Mouse (Mus musculus) midbrain, embryonic 15.5 days (tissue): ENCODE data around the gene Spag17. TPM values are rescaled to one million over a fixed set of nuclear protein-coding genes. Genes with fewer than 3 reads are reported as not detected.

ENCODE experiments used
- ATAC-seq: fragments of 200-750 bp; cut with Nextera tagmentation; replicated peaks from 2 replicates; pipeline ENCODE4 v1.8.0; 2017; ENCODE audit warnings: moderate TSS enrichment
- H3K27ac ChIP-seq: fragments of 300-500 bp; sonication (generic); 2 replicates; pipeline ENCODE4 v1.5.1; 2015; ENCODE audit warnings: mild to moderate bottlenecking, inconsistent platforms
- H3K27me3 ChIP-seq: fragments of 300-500 bp; sonication (generic); replicated peaks from 2 replicates; pipeline ENCODE4 v1.6.1; 2015; ENCODE audit warnings: inconsistent platforms
- H3K36me3 ChIP-seq: fragments of 300-500 bp; sonication (generic); replicated peaks from 2 replicates; pipeline ENCODE4 v1.6.1; 2015; ENCODE audit warnings: inconsistent platforms
- H3K4me1 ChIP-seq: fragments of 300-500 bp; sonication (generic); 2 replicates; pipeline ENCODE4 v1.6.1; 2015; ENCODE audit warnings: inconsistent platforms
- H3K4me2 ChIP-seq: fragments of 300-500 bp; sonication (generic); 2 replicates; pipeline ENCODE4 v1.6.1; 2015; ENCODE audit warnings: inconsistent platforms, mild to moderate bottlenecking, moderate library complexity
- H3K4me3 ChIP-seq: fragments of 300-500 bp; sonication (generic); 2 replicates; pipeline ENCODE4 v1.5.1; 2015; ENCODE audit warnings: mild to moderate bottlenecking, inconsistent platforms
- H3K9ac ChIP-seq: fragments of 300-500 bp; sonication (generic); 2 replicates; pipeline ENCODE4 v1.6.1; 2015; ENCODE audit warnings: mild to moderate bottlenecking, inconsistent platforms
- H3K9me3 ChIP-seq: fragments of 300-500 bp; sonication (generic); 2 replicates; pipeline ENCODE4 v1.6.1; 2016; ENCODE audit warnings: inconsistent platforms
- WGBS: fragments of 180-500 bp; shearing (Covaris S2); methylation state at CpG from one replicate; pipeline ENCODE4 v1.1.7; 2015; ENCODE audit warnings: mixed read lengths; 5-methylcytosine and 5-hydroxymethylcytosine counted together
- polyA plus RNA-seq: library from polyadenylated mRNA; unstranded; fragments of >200 nt; fragmentation: Nextera tagmentation; extraction: Ambion mirVana; gene quantifications from 2 replicates; pipeline ENCODE4 v1.2.1, GENCODE M21; 2015

Spag17 gene
- polyA plus RNA-seq, 1 experiment from 2014 or later: 0.40 TPM

DNA sequence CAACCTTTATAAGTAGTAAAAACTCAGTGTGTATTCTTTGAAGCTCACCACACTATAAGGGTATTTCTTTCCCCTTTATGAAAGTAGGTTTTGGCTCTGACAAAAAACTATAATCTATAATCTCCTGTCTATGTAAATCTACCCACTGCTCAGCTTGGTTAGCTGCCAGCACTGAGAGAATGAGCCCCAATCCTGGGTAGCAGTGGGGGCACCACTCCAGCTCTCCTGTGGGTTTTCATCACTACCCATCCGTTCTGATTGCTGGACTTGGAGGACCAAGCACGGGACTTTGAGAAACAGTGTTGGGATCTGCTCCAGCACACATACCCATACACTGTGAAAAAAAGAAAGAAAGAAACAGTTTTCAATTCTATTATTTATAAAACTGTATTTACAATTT, 236.8 kb downstream of the Spag17 start:
- Histone ChIP-seq H3K27me3 (no peaks in the 10 kb centered on the region), H3K36me3 (no peaks in the 10 kb centered on the region), H3K4me1 (no peaks in the 10 kb centered on the region), H3K4me2 (no peak overlapping the region), H3K4me3 (no peak overlapping the region), H3K9ac (no peak overlapping the region), H3K27ac (no peak overlapping the region), H3K9me3 (no peaks in the 10 kb centered on the region)
- 75% methylated on average over 2 of the region's 2 CpGs for WGBS
- no peak for ATAC-seq

DNA sequence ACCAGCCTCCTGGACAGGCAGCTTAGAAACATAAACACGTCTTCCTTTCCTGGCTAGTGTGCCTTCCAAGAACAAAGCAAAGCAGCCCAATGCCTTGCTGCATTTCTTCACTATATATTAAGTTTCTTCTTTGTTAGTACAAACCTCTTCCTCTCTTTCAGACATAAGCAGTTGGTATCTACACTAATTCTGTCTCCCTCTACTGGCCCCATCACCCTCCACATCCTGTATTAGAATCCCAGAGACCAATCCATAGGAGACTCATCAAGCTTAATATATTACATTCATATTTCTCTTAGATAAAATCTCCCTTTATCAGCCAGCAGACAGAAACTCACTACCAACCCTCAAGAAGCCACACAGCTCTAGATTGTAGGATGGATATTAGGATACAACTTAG, 237.2 kb downstream of the Spag17 start:
- H3K9me3 ChIP-seq: no peaks in the 10 kb centered on the region
- H3K36me3 ChIP-seq: no peaks in the 10 kb centered on the region
- H3K4me3 ChIP-seq: no peak overlapping the region
- H3K4me1 ChIP-seq: no peaks in the 10 kb centered on the region
- no peaks in the 10 kb centered on the region for H3K27me3 ChIP-seq
- H3K27ac ChIP-seq: no peak overlapping the region
- no peak overlapping the region for H3K9ac ChIP-seq
- ATAC-seq: no peak
- H3K4me2 ChIP-seq: no peak overlapping the region
- WGBS: 74% methylated on average over 1 of the region's 1 CpGs

DNA sequence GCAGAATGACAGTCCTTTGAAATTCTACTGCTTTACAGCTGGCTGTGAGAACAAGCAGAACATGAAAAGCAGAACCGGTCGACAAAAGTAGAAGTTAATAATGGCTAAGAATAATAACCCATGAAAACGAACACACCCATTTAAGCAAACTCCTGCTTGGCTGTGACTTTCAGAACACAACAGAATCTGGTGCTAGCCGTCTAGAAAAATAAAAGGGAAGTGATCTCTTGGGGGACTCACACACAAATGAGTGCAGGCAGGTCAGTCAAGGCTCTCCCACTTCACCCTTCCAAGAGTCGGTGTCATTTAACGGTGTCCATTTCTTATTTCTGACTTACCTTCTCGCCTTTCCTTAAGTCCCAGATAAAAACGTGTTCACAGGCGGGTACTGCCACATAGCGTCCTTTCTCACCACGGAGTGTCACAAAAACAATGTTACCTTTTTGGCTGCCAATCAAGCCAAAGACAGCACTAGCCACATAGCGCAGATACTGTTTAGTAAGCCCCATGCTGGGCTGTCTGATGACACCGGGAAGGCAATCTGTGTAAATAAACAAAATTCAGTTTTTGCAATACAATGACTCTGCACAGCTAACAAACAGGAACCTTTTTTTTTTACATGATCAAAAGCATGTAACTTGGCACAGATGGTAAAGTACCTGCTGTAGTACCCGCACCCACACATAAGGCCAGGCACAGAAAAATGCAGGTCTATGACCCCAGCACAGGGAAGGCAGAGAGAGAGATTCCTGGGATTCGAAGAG, 275.7 kb downstream of the Spag17 start:
- no peaks in the 10 kb centered on the region for H3K9me3 ChIP-seq
- H3K4me2 ChIP-seq: peak overlapping the region; percentile 82
- peaks cover 31% of the 10 kb centered on the region for H3K36me3 ChIP-seq
- peak overlapping the region; percentile 95 for H3K4me3 ChIP-seq
- H3K27me3 ChIP-seq: no peaks in the 10 kb centered on the region
- no peak overlapping the region for H3K9ac ChIP-seq
- 91% methylated on average over 15 of the region's 15 CpGs for WGBS
- no peak for ATAC-seq
- no peak overlapping the region for H3K27ac ChIP-seq
- peaks cover 21% of the 10 kb centered on the region for H3K4me1 ChIP-seq

DNA sequence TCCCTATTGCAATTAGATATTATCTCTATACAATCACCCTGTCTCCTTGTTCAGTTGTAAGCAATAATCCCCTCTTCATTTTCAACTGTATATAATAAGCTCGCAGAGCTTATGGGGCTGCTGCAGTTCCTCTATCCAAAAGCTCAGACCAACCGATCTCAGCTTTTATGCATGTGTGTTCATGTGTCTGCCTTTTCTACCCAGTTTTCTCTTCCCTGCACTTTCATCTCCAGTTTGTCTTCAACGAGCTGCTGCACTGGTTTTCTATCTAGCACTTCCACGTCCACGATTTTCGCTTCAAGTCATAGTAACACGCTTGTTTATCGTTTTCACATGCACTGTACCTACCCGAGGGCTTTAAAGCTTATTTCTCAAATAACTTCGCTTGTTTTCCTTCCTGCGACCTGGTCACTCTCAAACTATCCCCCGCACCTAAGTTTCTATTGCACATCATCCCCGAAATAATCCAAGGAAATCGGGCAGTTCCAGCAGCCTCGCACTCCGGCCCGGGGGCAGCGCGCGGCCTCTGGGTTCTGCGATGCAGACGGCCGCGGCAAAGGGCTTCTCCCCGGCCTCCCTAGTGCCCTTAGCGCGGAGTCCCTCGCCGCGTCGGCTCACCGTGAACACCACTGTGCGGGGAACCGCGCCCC, 276.6 kb downstream of the Spag17 start:
- peak overlapping the region; percentile 66 for H3K9ac ChIP-seq
- no peaks in the 10 kb centered on the region for H3K27me3 ChIP-seq
- WGBS: 1% methylated on average over 35 of the region's 35 CpGs
- no peaks in the 10 kb centered on the region for H3K9me3 ChIP-seq
- peaks cover 21% of the 10 kb centered on the region for H3K4me1 ChIP-seq
- ATAC-seq: no peak; the same call in 1 of the 2 replicates
- H3K36me3 ChIP-seq: peaks cover 22% of the 10 kb centered on the region
- H3K4me2 ChIP-seq: peak overlapping the region; percentile 82
- H3K27ac ChIP-seq: peak overlapping the region; percentile 95
- H3K4me3 ChIP-seq: peak overlapping the region; percentile 95

DNA sequence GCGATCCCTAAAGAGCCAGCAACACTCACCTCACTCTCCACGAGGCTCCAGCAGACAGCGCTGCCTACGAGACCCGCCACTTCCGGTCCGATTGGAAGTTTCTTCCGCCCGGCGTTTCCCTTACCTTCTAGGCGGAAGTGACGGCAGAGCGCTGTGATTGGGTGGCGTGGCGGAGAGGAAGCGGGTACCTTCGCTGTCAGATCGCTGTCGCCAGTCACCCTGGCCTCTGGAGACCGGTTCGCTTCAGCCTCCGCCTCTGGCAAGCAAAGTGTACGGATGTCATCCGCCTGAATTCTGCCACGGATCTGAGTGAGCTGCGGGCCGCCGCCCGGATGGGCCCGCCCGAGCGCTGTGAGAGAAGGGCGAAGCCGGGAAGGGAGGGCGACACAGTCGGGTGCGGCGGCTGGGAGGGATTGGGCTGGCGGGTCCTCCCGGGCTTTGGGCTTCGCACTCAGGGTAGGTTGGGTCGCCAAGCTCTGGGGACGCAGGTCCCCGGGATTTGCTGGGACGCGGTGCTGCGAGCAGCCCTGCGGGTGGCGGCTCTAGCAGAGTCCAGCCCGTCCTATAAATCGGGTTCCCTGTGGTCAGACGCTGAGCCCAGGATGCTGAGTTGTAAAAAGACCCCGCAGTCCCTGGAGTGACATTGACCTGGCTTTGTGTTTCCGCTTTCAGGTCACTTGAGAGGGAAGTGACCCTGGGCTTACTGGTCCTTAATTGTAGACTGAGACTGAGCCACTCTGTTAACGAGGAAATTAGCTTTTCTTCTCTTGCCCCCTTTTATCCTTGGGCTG, 277.3 kb downstream of the Spag17 start, which contains the start of the genes Gdap2 and Wdr3:
TSS of gene Gdap2 (plus strand) at position 67 of the 791 bp plus-strand sequence.
TSS of gene Wdr3 (minus strand) at position 93 of the 791 bp plus-strand sequence.
- WGBS: under 1% methylated on average over 55 of the region's 55 CpGs
- H3K36me3 ChIP-seq: peaks cover 15% of the 10 kb centered on the region
- peak; percentile 99 for ATAC-seq

DNA sequence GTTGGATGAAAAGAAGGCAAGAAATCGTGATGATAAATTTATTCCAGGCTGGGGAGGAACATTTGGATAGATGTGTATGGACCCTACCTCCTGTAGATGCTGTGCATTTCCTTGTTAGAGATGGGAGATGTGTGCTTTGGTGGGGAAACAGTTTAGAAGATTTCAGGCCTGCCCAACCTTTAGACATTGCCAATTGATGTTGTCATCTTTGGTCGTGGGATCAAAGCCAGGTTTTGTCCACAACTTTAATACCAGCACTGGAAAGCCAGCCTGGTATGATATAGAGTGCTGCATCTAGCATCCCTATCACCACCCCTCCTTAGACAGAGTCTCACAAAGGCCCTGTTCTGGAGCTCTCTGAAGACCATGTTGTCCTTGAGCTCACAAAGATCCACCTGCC, 278.4 kb downstream of the Spag17 start:
- Histone ChIP-seq H3K27me3 (no peaks in the 10 kb centered on the region), H3K36me3 (peaks cover 11% of the 10 kb centered on the region), H3K9ac (peak overlapping the region; percentile 97; the same call in 1 of the 2 replicates), H3K4me2 (peak overlapping the region; percentile 82), H3K27ac (no peak overlapping the region), H3K4me3 (no peak overlapping the region), H3K9me3 (no peaks in the 10 kb centered on the region), H3K4me1 (peaks cover 21% of the 10 kb centered on the region)
- WGBS: 80% methylated on average over 2 of the region's 2 CpGs
- ATAC-seq: no peak

More for the DNA sequence above, 277.3 kb downstream of the Spag17 start, which contains the start of the genes Gdap2 and Wdr3:
- peak within 1 kb of the TSS; percentile 82 for H3K4me2 ChIP-seq
- H3K27me3 ChIP-seq: no peaks in the 10 kb centered on the region
- no peaks in the 10 kb centered on the region for H3K9me3 ChIP-seq
- H3K27ac ChIP-seq: peak within 1 kb of the TSS; percentile 95
- H3K9ac ChIP-seq: peak within 1 kb of the TSS; percentile 97
- H3K4me1 ChIP-seq: peaks cover 21% of the 10 kb centered on the region
- H3K4me3 ChIP-seq: peak within 1 kb of the TSS; percentile 95

DNA sequence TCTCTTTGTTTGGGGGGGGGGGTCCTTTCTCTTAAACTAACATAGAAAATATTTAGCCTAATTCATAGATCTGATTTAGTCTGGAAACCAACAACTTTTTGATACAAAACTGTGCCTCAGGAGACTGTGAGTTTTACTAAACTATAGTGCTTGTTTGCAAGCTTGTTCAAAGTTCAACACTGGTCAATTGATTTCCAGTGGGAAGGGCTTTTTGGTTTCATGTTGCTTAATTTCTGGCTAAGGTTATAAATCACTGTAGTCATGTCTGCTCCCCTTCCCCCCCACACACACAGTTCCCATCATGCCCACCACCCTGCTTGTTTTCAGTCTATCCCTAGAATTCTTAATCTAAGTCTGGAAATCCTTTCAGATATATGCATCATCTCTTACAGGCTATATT, 279.8 kb downstream of the Spag17 start:
- Histone ChIP-seq H3K27me3 (no peaks in the 10 kb centered on the region), H3K4me3 (no peak overlapping the region), H3K4me2 (no peak overlapping the region), H3K27ac (no peak overlapping the region), H3K36me3 (peaks cover 2% of the 10 kb centered on the region; the same call in 1 of the 2 replicates), H3K4me1 (peaks cover 21% of the 10 kb centered on the region), H3K9ac (no peak overlapping the region), H3K9me3 (no peaks in the 10 kb centered on the region)
- no peak for ATAC-seq

DNA sequence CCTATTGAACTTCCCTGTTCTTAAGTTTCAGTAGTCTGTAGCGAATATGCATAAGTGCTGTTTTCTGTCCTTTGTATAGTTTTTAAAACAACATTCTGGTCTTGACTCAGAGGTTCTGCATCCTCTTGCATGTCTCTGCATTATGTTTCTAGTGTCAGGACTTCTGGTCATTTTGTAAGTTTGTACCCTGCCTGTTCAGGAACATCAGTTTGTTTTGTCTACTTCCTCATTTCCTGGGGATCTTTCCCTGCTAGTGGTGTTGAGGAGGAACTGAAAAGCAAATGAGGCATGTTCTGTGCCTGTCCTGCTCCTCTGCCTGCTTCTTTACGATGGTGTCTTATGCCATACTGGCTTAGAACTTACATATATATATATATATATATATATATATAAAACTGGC, 290.8 kb downstream of the Spag17 start:
- ATAC-seq: no peak
- Histone ChIP-seq H3K4me1 (no peaks in the 10 kb centered on the region), H3K27ac (no peak overlapping the region), H3K27me3 (no peaks in the 10 kb centered on the region), H3K4me3 (no peak overlapping the region), H3K9ac (no peak overlapping the region), H3K36me3 (peaks cover 61% of the 10 kb centered on the region; the same call in 1 of the 2 replicates), H3K4me2 (no peak overlapping the region), H3K9me3 (no peaks in the 10 kb centered on the region)
- 89% methylated on average over 2 of the region's 2 CpGs for WGBS

DNA sequence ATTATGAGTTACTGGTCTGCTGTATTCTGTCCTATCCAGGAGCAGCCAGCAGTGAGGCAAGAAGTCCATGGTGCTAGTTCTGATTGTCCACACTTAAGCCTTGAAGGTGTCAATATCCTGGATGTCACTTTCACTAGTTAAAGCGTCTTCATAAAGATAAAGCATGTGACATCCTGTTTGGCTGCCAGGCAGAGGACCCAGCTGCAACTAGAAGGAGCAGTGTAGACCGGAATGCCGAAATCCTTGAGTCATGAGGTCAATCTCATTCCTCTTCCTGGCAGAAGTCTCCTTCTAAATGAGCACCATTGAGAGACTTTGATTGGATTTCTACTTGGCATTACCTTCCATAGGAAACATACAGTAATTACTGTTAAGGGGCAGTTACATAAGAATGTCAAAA, 295.3 kb downstream of the Spag17 start:
- Histone ChIP-seq H3K36me3 (peaks cover 61% of the 10 kb centered on the region; the same call in 1 of the 2 replicates), H3K27ac (no peak overlapping the region), H3K4me2 (no peak overlapping the region), H3K4me1 (no peaks in the 10 kb centered on the region), H3K27me3 (no peaks in the 10 kb centered on the region), H3K9me3 (no peaks in the 10 kb centered on the region), H3K9ac (no peak overlapping the region), H3K4me3 (no peak overlapping the region)
- WGBS: 92% methylated on average over 3 of the region's 3 CpGs
- no peak for ATAC-seq

DNA sequence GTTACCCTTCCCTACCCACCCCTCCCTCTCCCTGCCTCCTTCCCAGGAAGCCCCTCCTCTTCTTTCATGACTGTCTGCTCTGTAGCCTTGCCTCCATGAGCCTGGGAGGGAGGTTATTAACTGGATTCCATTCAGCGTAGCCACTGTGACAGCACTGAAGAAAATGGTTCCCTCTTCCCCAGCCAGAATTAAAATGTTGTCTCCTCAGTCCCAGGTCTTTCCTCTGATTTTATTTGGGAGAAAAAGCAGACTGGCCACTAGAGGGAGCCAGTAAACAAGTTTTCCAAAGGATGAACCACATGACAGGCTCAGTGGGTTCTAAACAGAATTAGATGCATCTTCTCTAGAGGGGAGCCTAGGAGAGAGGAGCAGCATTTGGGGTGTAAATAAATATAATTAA, 304.2 kb downstream of the Spag17 start:
- 43% methylated on average over 1 of the region's 1 CpGs for WGBS
- peak; percentile 90 for ATAC-seq
- Histone ChIP-seq H3K9ac (no peak overlapping the region), H3K36me3 (peaks cover 45% of the 10 kb centered on the region), H3K27me3 (no peaks in the 10 kb centered on the region), H3K4me1 (no peaks in the 10 kb centered on the region), H3K27ac (no peak overlapping the region), H3K9me3 (no peaks in the 10 kb centered on the region), H3K4me3 (no peak overlapping the region), H3K4me2 (no peak overlapping the region)

DNA sequence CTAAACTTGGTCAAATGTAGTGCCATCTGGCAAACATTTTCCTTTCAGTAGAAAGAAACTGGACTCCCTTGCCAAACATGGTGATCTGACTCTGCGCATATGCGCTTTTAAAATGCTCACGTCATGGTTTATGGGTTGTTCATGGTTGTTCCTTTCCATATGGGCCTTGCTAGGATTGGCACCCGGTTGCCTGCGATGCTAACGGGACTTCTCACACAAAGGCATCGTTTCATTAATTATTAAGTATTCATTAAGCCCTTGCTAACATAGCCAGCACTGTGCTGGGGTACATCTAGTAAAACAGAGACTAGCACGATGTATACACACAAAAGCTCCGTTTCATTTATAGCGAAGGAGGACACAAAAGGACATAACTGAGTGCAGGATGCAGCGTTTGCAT, 304.7 kb downstream of the Spag17 start:
- 78% methylated on average over 11 of the region's 11 CpGs for WGBS
- no peak overlapping the region for H3K4me3 ChIP-seq
- no peaks in the 10 kb centered on the region for H3K27me3 ChIP-seq
- no peak overlapping the region for H3K9ac ChIP-seq
- H3K36me3 ChIP-seq: peaks cover 45% of the 10 kb centered on the region
- no peaks in the 10 kb centered on the region for H3K9me3 ChIP-seq
- ATAC-seq: peak; percentile 64
- H3K4me2 ChIP-seq: no peak overlapping the region
- H3K27ac ChIP-seq: no peak overlapping the region
- H3K4me1 ChIP-seq: no peaks in the 10 kb centered on the region
